Mouse (Mus musculus): ENCODE measurements around the gene Ostm1.

DNA sequence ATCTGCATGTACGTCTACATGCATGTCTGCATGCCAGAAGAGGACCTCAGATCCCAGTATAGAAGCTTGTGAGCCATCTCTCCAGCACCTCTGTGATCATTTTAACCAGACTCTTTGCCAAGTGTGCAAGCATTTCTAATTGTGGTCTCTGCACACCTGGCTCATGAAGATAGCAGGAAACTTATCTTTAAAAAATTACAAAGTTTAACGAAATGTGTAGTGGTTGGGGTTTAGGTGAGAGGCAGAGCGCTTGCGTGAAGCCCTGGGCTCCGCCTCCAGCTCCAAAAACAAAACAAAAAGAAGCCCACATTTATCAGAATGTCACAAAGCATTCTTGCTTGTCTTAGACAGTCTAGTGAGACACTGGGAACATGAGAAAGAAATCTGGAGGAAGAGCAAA, 104.3 kb downstream of the Ostm1 start:
- TF ChIP-seq CTCF (IDR thresholded peaks at IDR 0.05; ENCODE audit: borderline replicate concordance, insufficient read depth, low read depth, low read length) (no peak), POLR2A (IDR thresholded peaks at IDR 0.05; ENCODE audit: borderline replicate concordance, insufficient read depth, low read length) (no peak)

Measured in cerebellum, adult 2 months (tissue).